Mouse (Mus musculus) stomach, embryonic 16.5 days (tissue): ENCODE data around the gene Tpst2. TPM values are rescaled to one million over a fixed set of nuclear protein-coding genes. Genes with fewer than 3 reads are reported as not detected.

ENCODE experiments used
- ATAC-seq: fragments of 200-750 bp; cut with Nextera tagmentation; 2 replicates; pipeline ENCODE4 v1.8.0; 2017; ENCODE audit warnings: moderate number of reproducible peaks, moderate TSS enrichment; ENCODE audit not compliant: insufficient read depth, low FRiP score
- H3K27ac ChIP-seq: fragments of 300-500 bp; sonication (generic); 2 replicates; pipeline ENCODE4 v1.5.1; 2014; ENCODE audit warnings: low read length
- H3K27me3 ChIP-seq: fragments of 300-500 bp; sonication (generic); 2 replicates; pipeline ENCODE4 v1.6.1; 2014; ENCODE audit warnings: low read length, control low read depth, mixed read lengths; ENCODE audit not compliant: control insufficient read depth, insufficient read depth
- H3K36me3 ChIP-seq: fragments of 300-500 bp; sonication (generic); 2 replicates; pipeline ENCODE4 v1.6.1; 2014; ENCODE audit warnings: low read length; ENCODE audit not compliant: control insufficient read depth, insufficient read depth
- H3K4me1 ChIP-seq: fragments of 300-500 bp; sonication (generic); 2 replicates; pipeline ENCODE4 v1.6.1; 2014; ENCODE audit warnings: low read length, control low read depth, mixed read lengths; ENCODE audit not compliant: control insufficient read depth, insufficient read depth
- H3K4me2 ChIP-seq: fragments of 300-500 bp; sonication (generic); 2 replicates; pipeline ENCODE4 v1.6.1; 2014; ENCODE audit warnings: low read depth, low read length, mixed read lengths
- H3K4me3 ChIP-seq: fragments of 300-500 bp; sonication (generic); replicated peaks from 2 replicates; pipeline ENCODE4 v1.5.1; 2014; ENCODE audit warnings: mild to moderate bottlenecking, low read length
- H3K9ac ChIP-seq: fragments of 300-500 bp; sonication (generic); 2 replicates; pipeline ENCODE4 v1.6.1; 2014; ENCODE audit warnings: low read length
- H3K9me3 ChIP-seq: fragments of 300-500 bp; sonication (generic); replicated peaks from 2 replicates; pipeline ENCODE4 v1.6.1; 2016; ENCODE audit warnings: low read length, control low read depth; ENCODE audit not compliant: control insufficient read depth
- WGBS: fragments of 180-500 bp; shearing (Covaris S2); extraction: QIAGEN DNeasy Blood & Tissue Kit; methylation state at CpG from one replicate; pipeline ENCODE4 v1.1.7; 2014; 5-methylcytosine and 5-hydroxymethylcytosine counted together
- polyA plus RNA-seq: library from polyadenylated mRNA; unstranded; fragments of >200 nt; fragmentation: Nextera tagmentation; extraction: Ambion mirVana; gene quantifications from 2 replicates; pipeline ENCODE4 v1.2.1, GENCODE M21; 2015

Tpst2 gene
- polyA plus RNA-seq, 1 experiment from 2014 or later = 40.0 TPM

DNA sequence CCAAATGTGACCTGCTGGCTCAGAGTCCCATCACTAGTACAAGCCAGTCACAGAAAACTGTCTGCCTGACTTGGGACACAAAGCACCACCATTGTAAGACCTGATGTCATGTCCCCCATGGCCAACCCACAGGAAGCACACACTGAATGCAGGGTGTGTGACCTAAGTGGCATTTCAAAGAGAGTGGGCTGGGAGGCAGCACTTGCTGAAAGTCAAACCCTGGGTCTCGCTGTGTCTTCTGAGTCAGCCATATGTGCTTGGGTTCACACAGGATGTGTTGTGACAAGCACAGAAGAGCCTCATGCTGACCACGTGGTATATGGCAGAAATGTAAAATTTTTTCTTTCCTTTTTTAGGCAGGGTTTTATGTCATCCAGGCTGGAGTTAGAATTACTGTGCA, 20.8 kb downstream of the Tpst2 start:
- no peak overlapping the region for H3K4me3 ChIP-seq
- no peak overlapping the region for H3K9ac ChIP-seq
- H3K36me3 ChIP-seq = no peaks in the 10 kb centered on the region
- no peaks in the 10 kb centered on the region for H3K27me3 ChIP-seq
- WGBS = 66% methylated on average over 2 of the region's 2 CpGs
- H3K4me1 ChIP-seq = peaks cover 21% of the 10 kb centered on the region
- peak overlapping the region; percentile 67 for H3K27ac ChIP-seq
- H3K9me3 ChIP-seq = no peaks in the 10 kb centered on the region
- ATAC-seq = no peak
- H3K4me2 ChIP-seq = no peak overlapping the region

GRCm38 (mm10) chr5:112298226-112298988, 21.9 kb downstream of the Tpst2 start:
- Histone ChIP-seq H3K27me3 (no peaks in the 10 kb centered on the region), H3K27ac (peak overlapping the region; percentile 58), H3K4me1 (peaks cover 25% of the 10 kb centered on the region)

GRCm38 (mm10) chr5:112299399-112299798, 22.9 kb downstream of the Tpst2 start:
- no peak for ATAC-seq
- Histone ChIP-seq H3K9ac (no peak overlapping the region), H3K4me3 (no peak overlapping the region), H3K9me3 (no peaks in the 10 kb centered on the region), H3K27ac (no peak overlapping the region), H3K36me3 (no peaks in the 10 kb centered on the region), H3K4me2 (no peak overlapping the region), H3K27me3 (no peaks in the 10 kb centered on the region), H3K4me1 (peaks cover 25% of the 10 kb centered on the region)
- 77% methylated on average over 4 of the region's 4 CpGs for WGBS

More at GRCm38 (mm10) chr5:112298226-112298988, 21.9 kb downstream of the Tpst2 start:
- Histone ChIP-seq H3K9ac (peak overlapping the region; percentile 31; the same call in 1 of the 2 replicates), H3K9me3 (no peaks in the 10 kb centered on the region), H3K36me3 (no peaks in the 10 kb centered on the region), H3K4me2 (no peak overlapping the region), H3K4me3 (no peak overlapping the region)
- WGBS = 80% methylated on average over 12 of the region's 12 CpGs
- peak; percentile 55; the same call in 1 of the 2 replicates for ATAC-seq

GRCm38 (mm10) chr5:112300112-112300511, 23.6 kb downstream of the Tpst2 start:
- H3K9ac ChIP-seq = no peak overlapping the region
- no peak overlapping the region for H3K27ac ChIP-seq
- H3K4me3 ChIP-seq = no peak overlapping the region
- peaks cover 25% of the 10 kb centered on the region for H3K4me1 ChIP-seq
- no peak overlapping the region for H3K4me2 ChIP-seq
- H3K27me3 ChIP-seq = no peaks in the 10 kb centered on the region
- ATAC-seq = no peak
- H3K9me3 ChIP-seq = no peaks in the 10 kb centered on the region
- H3K36me3 ChIP-seq = no peaks in the 10 kb centered on the region
- 83% methylated on average over 2 of the region's 2 CpGs for WGBS

- Histone ChIP-seq H3K4me1 (peaks cover 25% of the 10 kb centered on the region), H3K27ac (no peak overlapping the region), H3K9me3 (no peaks in the 10 kb centered on the region), H3K9ac (no peak overlapping the region), H3K36me3 (no peaks in the 10 kb centered on the region), H3K4me3 (no peak overlapping the region), H3K4me2 (no peak overlapping the region), H3K27me3 (no peaks in the 10 kb centered on the region)
- WGBS = 75% methylated on average over 6 of the region's 6 CpGs
- ATAC-seq = no peak
Observed at GRCm38 (mm10) chr5:112300721-112301308, 24.3 kb downstream of the Tpst2 start.

DNA sequence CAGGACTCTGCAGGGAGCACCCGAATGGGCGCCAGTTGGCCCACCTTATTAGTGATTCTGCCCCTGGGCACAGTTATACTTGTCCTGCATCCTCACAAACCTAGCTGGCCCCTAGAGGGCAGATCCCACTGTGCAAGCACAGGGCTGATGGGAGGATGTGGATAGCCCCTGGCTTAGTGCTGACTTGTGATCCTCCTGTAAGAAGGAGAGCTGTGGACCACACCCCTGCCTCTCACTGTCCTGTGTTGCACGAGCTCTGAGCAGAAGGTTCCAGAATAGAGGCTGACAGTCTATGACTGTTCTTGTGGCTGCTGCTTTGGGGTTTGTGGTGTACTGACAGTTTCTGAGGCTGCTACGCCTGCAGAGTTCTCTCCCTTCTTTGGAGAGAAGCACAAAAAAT, 25.2 kb downstream of the Tpst2 start:
- no peak overlapping the region for H3K4me2 ChIP-seq
- no peak overlapping the region for H3K9ac ChIP-seq
- WGBS = 86% methylated on average over 4 of the region's 4 CpGs
- ATAC-seq = no peak
- H3K4me1 ChIP-seq = peaks cover 23% of the 10 kb centered on the region
- H3K27ac ChIP-seq = peak overlapping the region; percentile 48
- H3K4me3 ChIP-seq = no peak overlapping the region
- no peaks in the 10 kb centered on the region for H3K36me3 ChIP-seq
- no peaks in the 10 kb centered on the region for H3K9me3 ChIP-seq
- H3K27me3 ChIP-seq = no peaks in the 10 kb centered on the region

- no peaks in the 10 kb centered on the region for H3K27me3 ChIP-seq
- WGBS = 55% methylated on average over 5 of the region's 5 CpGs
- H3K4me1 ChIP-seq = peaks cover 18% of the 10 kb centered on the region
- H3K4me2 ChIP-seq = no peak overlapping the region
- H3K9me3 ChIP-seq = no peaks in the 10 kb centered on the region
- H3K9ac ChIP-seq = peak overlapping the region; percentile 15; the same call in 1 of the 2 replicates
- no peaks in the 10 kb centered on the region for H3K36me3 ChIP-seq
- H3K4me3 ChIP-seq = no peak overlapping the region
- peak; percentile 89 for ATAC-seq
- peak overlapping the region; percentile 78 for H3K27ac ChIP-seq
Observed at GRCm38 (mm10) chr5:112302310-112302709, 25.8 kb downstream of the Tpst2 start.

GRCm38 (mm10) chr5:112305842-112306241, 29.4 kb downstream of the Tpst2 start:
- H3K4me3 ChIP-seq = no peak overlapping the region
- H3K4me1 ChIP-seq = peaks cover 12% of the 10 kb centered on the region; the same call in 1 of the 2 replicates
- H3K9me3 ChIP-seq = no peaks in the 10 kb centered on the region
- no peak for ATAC-seq
- peaks cover 16% of the 10 kb centered on the region; the same call in 1 of the 2 replicates for H3K36me3 ChIP-seq
- H3K4me2 ChIP-seq = no peak overlapping the region
- WGBS = 78% methylated on average over 5 of the region's 5 CpGs
- no peak overlapping the region for H3K9ac ChIP-seq
- H3K27me3 ChIP-seq = no peaks in the 10 kb centered on the region
- H3K27ac ChIP-seq = no peak overlapping the region

DNA sequence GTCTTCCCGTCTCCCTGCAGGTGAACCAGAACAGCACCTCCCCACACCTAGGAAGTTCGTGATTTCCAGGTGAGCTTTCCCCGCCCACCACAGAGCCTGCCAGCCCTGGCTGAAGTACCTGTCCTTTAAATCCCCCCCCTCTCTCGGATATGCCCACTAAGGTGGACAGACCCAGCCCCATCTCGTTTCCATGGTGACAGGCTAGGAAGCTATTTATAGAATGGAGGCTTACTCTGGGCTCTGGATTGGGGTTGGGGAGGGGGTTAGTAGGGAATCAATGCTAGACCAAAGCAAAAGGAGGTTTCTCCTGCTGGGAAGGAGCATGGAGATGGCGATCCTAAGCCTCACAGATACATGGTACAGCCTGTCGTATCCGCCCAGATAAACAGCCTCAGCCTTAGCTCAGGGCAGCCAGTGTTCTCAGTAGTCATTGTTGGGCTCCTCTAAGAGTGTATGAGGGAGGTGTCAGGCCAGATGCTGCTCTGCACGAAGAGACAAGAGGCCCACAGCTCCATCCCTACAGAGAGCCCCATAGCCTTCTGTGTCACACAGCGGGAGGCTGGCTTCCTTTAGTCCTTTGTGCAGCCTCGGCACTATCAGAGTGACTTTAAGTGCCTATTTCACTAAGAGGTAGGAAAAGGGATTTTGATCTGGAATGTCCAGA, 36.9 kb downstream of the Tpst2 start:
- no peak overlapping the region for H3K9ac ChIP-seq
- H3K9me3 ChIP-seq = no peaks in the 10 kb centered on the region
- no peaks in the 10 kb centered on the region for H3K27me3 ChIP-seq
- no peak overlapping the region for H3K27ac ChIP-seq
- WGBS = 78% methylated on average over 11 of the region's 11 CpGs
- ATAC-seq = no peak
- H3K36me3 ChIP-seq = peaks cover 15% of the 10 kb centered on the region; the same call in 1 of the 2 replicates
- H3K4me1 ChIP-seq = no peaks in the 10 kb centered on the region
- H3K4me3 ChIP-seq = no peak overlapping the region
- no peak overlapping the region for H3K4me2 ChIP-seq
